Mouse (Mus musculus) liver, adult 2 months (tissue): ENCODE results near the gene Asxl1.

Experiments
- CTCF ChIP-seq: fragments of 200-500 bp; IDR thresholded peaks from 2 replicates; pipeline ENCODE4 v1.5.1; 2011; ENCODE audit warnings: low read depth, low read length, control low read depth
- POLR2A ChIP-seq: fragments of 200-500 bp; IDR thresholded peaks from 2 replicates; pipeline ENCODE4 v1.6.1; 2011; ENCODE audit warnings: low read length, control low read depth; ENCODE audit not compliant: insufficient read depth; ENCODE audit errors: extremely low read depth

GRCm38 (mm10) chr2:153428485-153428884 is 82.9 kb downstream of the Asxl1 start:
- TF ChIP-seq CTCF (no peak), POLR2A (no peak)
